Mouse (Mus musculus) forebrain, embryonic 13.5 days (tissue): ENCODE results near the gene Kcnj6. TPM values are rescaled to one million over a fixed set of nuclear protein-coding genes. Genes with fewer than 3 reads are reported as not detected.
A peak's percentile ranks its signal among the peaks of the same experiment; 100 is the strongest.

Source experiments
- ATAC-seq: fragments of 200-750 bp; cut with Nextera tagmentation; 2 replicates; pipeline ENCODE4 v1.8.0; 2017
- H3K27ac ChIP-seq: fragments of 300-500 bp; sonication (generic); 2 replicates; pipeline ENCODE4 v1.5.1; 2015; ENCODE audit warnings: inconsistent platforms, mild to moderate bottlenecking, moderate library complexity
- H3K27me3 ChIP-seq: fragments of 300-500 bp; sonication (generic); 2 replicates; pipeline ENCODE4 v1.6.1; 2015; ENCODE audit warnings: mild to moderate bottlenecking, inconsistent platforms
- H3K36me3 ChIP-seq: fragments of 300-500 bp; sonication (generic); 2 replicates; pipeline ENCODE4 v1.6.1; 2015; ENCODE audit warnings: mild to moderate bottlenecking, inconsistent platforms; ENCODE audit not compliant: poor library complexity, severe bottlenecking
- H3K4me1 ChIP-seq: fragments of 300-500 bp; sonication (generic); 2 replicates; pipeline ENCODE4 v1.6.1; 2015; ENCODE audit warnings: inconsistent platforms
- H3K4me2 ChIP-seq: fragments of 300-500 bp; sonication (generic); 2 replicates; pipeline ENCODE4 v1.6.1; 2015; ENCODE audit warnings: inconsistent platforms, mild to moderate bottlenecking, moderate library complexity
- H3K4me3 ChIP-seq: fragments of 300-500 bp; sonication (generic); 2 replicates; pipeline ENCODE4 v1.5.1; 2015; ENCODE audit warnings: mild to moderate bottlenecking, inconsistent platforms
- H3K9ac ChIP-seq: fragments of 300-500 bp; sonication (generic); 2 replicates; pipeline ENCODE4 v1.6.1; 2015; ENCODE audit warnings: mild to moderate bottlenecking, inconsistent platforms
- H3K9me3 ChIP-seq: fragments of 300-500 bp; sonication (generic); replicated peaks from 2 replicates; pipeline ENCODE4 v1.6.1; 2016; ENCODE audit warnings: inconsistent platforms
- WGBS: fragments of 180-500 bp; shearing (Covaris S2); methylation state at CpG from one replicate; pipeline ENCODE4 v1.1.7; 2015; 5-methylcytosine and 5-hydroxymethylcytosine counted together
- polyA plus RNA-seq: library from polyadenylated mRNA; unstranded; fragments of >200 nt; fragmentation: Nextera tagmentation; extraction: Ambion mirVana; gene quantifications from 2 replicates; pipeline ENCODE4 v1.2.1, GENCODE M21; 2015

Kcnj6 gene
- polyA plus RNA-seq, 1 experiment from 2014 or later = 0.75 TPM

GRCm38 (mm10) chr16:94789958-94790357, 207.5 kb downstream of the Kcnj6 start:
- H3K27me3 ChIP-seq = no peaks in the 10 kb centered on the region
- H3K36me3 ChIP-seq = no peaks in the 10 kb centered on the region
- H3K4me1 ChIP-seq = no peaks in the 10 kb centered on the region
- 24% methylated on average over 6 of the region's 6 CpGs for WGBS
- H3K27ac ChIP-seq = no peak overlapping the region
- ATAC-seq = no peak
- H3K4me3 ChIP-seq = no peak overlapping the region
- no peak overlapping the region for H3K9ac ChIP-seq
- no peaks in the 10 kb centered on the region for H3K9me3 ChIP-seq
- no peak overlapping the region for H3K4me2 ChIP-seq

GRCm38 (mm10) chr16:94788716-94789115, 208.8 kb downstream of the Kcnj6 start:
- Histone ChIP-seq H3K27me3 (no peaks in the 10 kb centered on the region), H3K9me3 (no peaks in the 10 kb centered on the region), H3K9ac (no peak overlapping the region), H3K4me2 (no peak overlapping the region), H3K36me3 (no peaks in the 10 kb centered on the region), H3K4me3 (no peak overlapping the region), H3K4me1 (no peaks in the 10 kb centered on the region), H3K27ac (no peak overlapping the region)
- no peak for ATAC-seq
- WGBS = 77% methylated on average over 7 of the region's 7 CpGs

GRCm38 (mm10) chr16:94788165-94788564, 209.3 kb downstream of the Kcnj6 start:
- Histone ChIP-seq H3K27ac (no peak overlapping the region), H3K9me3 (no peaks in the 10 kb centered on the region), H3K4me3 (no peak overlapping the region), H3K27me3 (no peaks in the 10 kb centered on the region), H3K36me3 (no peaks in the 10 kb centered on the region), H3K9ac (no peak overlapping the region), H3K4me1 (no peaks in the 10 kb centered on the region), H3K4me2 (no peak overlapping the region)
- 5% methylated on average over 16 of the region's 16 CpGs for WGBS
- ATAC-seq = 0 out of 2 replicates have a peak, but pooled peaks have one; percentile 61

- 83% methylated on average over 5 of the region's 5 CpGs for WGBS
- Histone ChIP-seq H3K27ac (no peak overlapping the region), H3K36me3 (no peaks in the 10 kb centered on the region), H3K27me3 (no peaks in the 10 kb centered on the region), H3K4me1 (no peaks in the 10 kb centered on the region), H3K4me3 (no peak overlapping the region), H3K9ac (no peak overlapping the region), H3K9me3 (no peaks in the 10 kb centered on the region), H3K4me2 (no peak overlapping the region)
- no peak for ATAC-seq
Observed at GRCm38 (mm10) chr16:94785873-94786272, 211.6 kb downstream of the Kcnj6 start.

- Histone ChIP-seq H3K27me3 (no peaks in the 10 kb centered on the region), H3K4me2 (no peak overlapping the region), H3K36me3 (no peaks in the 10 kb centered on the region), H3K9me3 (no peaks in the 10 kb centered on the region), H3K4me3 (no peak overlapping the region), H3K27ac (no peak overlapping the region), H3K9ac (no peak overlapping the region), H3K4me1 (no peaks in the 10 kb centered on the region)
- no peak for ATAC-seq
- WGBS = 61% methylated on average over 7 of the region's 7 CpGs
Observed at GRCm38 (mm10) chr16:94783696-94784095, 213.8 kb downstream of the Kcnj6 start.

GRCm38 (mm10) chr16:94782110-94782946, 215.2 kb downstream of the Kcnj6 start:
- Histone ChIP-seq H3K36me3 (no peaks in the 10 kb centered on the region), H3K4me2 (no peak overlapping the region), H3K4me3 (no peak overlapping the region), H3K4me1 (no peaks in the 10 kb centered on the region), H3K9ac (no peak overlapping the region), H3K9me3 (no peaks in the 10 kb centered on the region), H3K27me3 (no peaks in the 10 kb centered on the region), H3K27ac (no peak overlapping the region)
- ATAC-seq = no peak
- WGBS = 81% methylated on average over 24 of the region's 24 CpGs

GRCm38 (mm10) chr16:94773928-94774327, 223.6 kb downstream of the Kcnj6 start:
- WGBS = 84% methylated on average over 5 of the region's 5 CpGs
- Histone ChIP-seq H3K4me1 (no peaks in the 10 kb centered on the region), H3K36me3 (no peaks in the 10 kb centered on the region), H3K27ac (no peak overlapping the region), H3K9me3 (no peaks in the 10 kb centered on the region), H3K4me3 (no peak overlapping the region), H3K27me3 (no peaks in the 10 kb centered on the region), H3K4me2 (no peak overlapping the region), H3K9ac (no peak overlapping the region)
- no peak for ATAC-seq

GRCm38 (mm10) chr16:94767606-94768005, 229.9 kb downstream of the Kcnj6 start:
- ATAC-seq = no peak
- WGBS = 90% methylated on average over 6 of the region's 6 CpGs

GRCm38 (mm10) chr16:94765129-94765528, 232.4 kb downstream of the Kcnj6 start:
- no peak for ATAC-seq
- H3K4me3 ChIP-seq = no peak overlapping the region
- no peak overlapping the region for H3K9ac ChIP-seq
- no peaks in the 10 kb centered on the region for H3K36me3 ChIP-seq
- no peaks in the 10 kb centered on the region for H3K27me3 ChIP-seq
- H3K9me3 ChIP-seq = no peaks in the 10 kb centered on the region
- no peak overlapping the region for H3K4me2 ChIP-seq
- WGBS = 25% methylated on average over 8 of the region's 8 CpGs
- peaks cover 8% of the 10 kb centered on the region; the same call in 1 of the 2 replicates for H3K4me1 ChIP-seq
- H3K27ac ChIP-seq = no peak overlapping the region

More at GRCm38 (mm10) chr16:94767606-94768005, 229.9 kb downstream of the Kcnj6 start:
- Histone ChIP-seq H3K4me2 (no peak overlapping the region), H3K9me3 (no peaks in the 10 kb centered on the region), H3K27me3 (no peaks in the 10 kb centered on the region), H3K9ac (no peak overlapping the region), H3K4me1 (peaks cover 8% of the 10 kb centered on the region; the same call in 1 of the 2 replicates), H3K27ac (no peak overlapping the region), H3K4me3 (no peak overlapping the region), H3K36me3 (no peaks in the 10 kb centered on the region)

- ATAC-seq = no peak
- 46% methylated on average over 9 of the region's 11 CpGs for whole genome bisulfite sequencing
- no peak overlapping the region for H3K9ac ChIP-seq
- H3K9me3 ChIP-seq = no peaks in the 10 kb centered on the region
- no peak overlapping the region for H3K27ac ChIP-seq
- H3K27me3 ChIP-seq = no peaks in the 10 kb centered on the region
- no peaks in the 10 kb centered on the region for H3K36me3 ChIP-seq
- H3K4me2 ChIP-seq = no peak overlapping the region
- H3K4me1 ChIP-seq = peaks cover 8% of the 10 kb centered on the region; the same call in 1 of the 2 replicates
- no peak overlapping the region for H3K4me3 ChIP-seq
Observed at GRCm38 (mm10) chr16:94760732-94761131, 236.8 kb downstream of the Kcnj6 start.

- Histone ChIP-seq H3K27ac (no peak overlapping the region), H3K4me3 (no peak overlapping the region), H3K4me2 (no peak overlapping the region), H3K4me1 (no peaks in the 10 kb centered on the region), H3K9ac (no peak overlapping the region), H3K9me3 (no peaks in the 10 kb centered on the region), H3K36me3 (no peaks in the 10 kb centered on the region), H3K27me3 (no peaks in the 10 kb centered on the region)
- no peak for ATAC-seq
- WGBS = 74% methylated on average over 5 of the region's 5 CpGs
Observed at GRCm38 (mm10) chr16:94759761-94760160, 237.7 kb downstream of the Kcnj6 start.

GRCm38 (mm10) chr16:94758606-94759005, 238.9 kb downstream of the Kcnj6 start:
- no peak overlapping the region for H3K9ac ChIP-seq
- H3K4me1 ChIP-seq = peaks cover 4% of the 10 kb centered on the region; the same call in 1 of the 2 replicates
- no peaks in the 10 kb centered on the region for H3K9me3 ChIP-seq
- no peak overlapping the region for H3K4me2 ChIP-seq
- WGBS = 77% methylated on average over 3 of the region's 3 CpGs
- H3K4me3 ChIP-seq = no peak overlapping the region
- H3K27ac ChIP-seq = no peak overlapping the region
- no peaks in the 10 kb centered on the region for H3K36me3 ChIP-seq
- no peak for ATAC-seq
- H3K27me3 ChIP-seq = no peaks in the 10 kb centered on the region
